Mouse (Mus musculus) G1E (cell line): Measurements from ENCODE around the gene Mphosph9. TPM values are rescaled to one million over a fixed set of nuclear protein-coding genes. Genes with fewer than 3 reads are reported as not detected.

Experiments used
- ATAC-seq: 2 replicates; pipeline ENCODE4 v1.8.0; 2016; ENCODE audit warnings: mild to moderate bottlenecking; ENCODE audit not compliant: insufficient number of reproducible peaks, poor library complexity, low FRiP score, severe bottlenecking; ENCODE audit errors: extremely low read depth
- DNase-seq: peaks from one replicate; pipeline ENCODE4 v3.0.0; 2012; ENCODE audit warnings: low spot score
- H3K27me3 ChIP-seq: 2 replicates; pipeline ENCODE4 v1.6.1; 2012; ENCODE audit warnings: mild to moderate bottlenecking, low read length, inconsistent platforms; ENCODE audit not compliant: insufficient read depth
- H3K36me3 ChIP-seq: replicated peaks from 2 replicates; pipeline ENCODE3; 2012; ENCODE audit warnings: mild to moderate bottlenecking, inconsistent platforms
- H3K4me1 ChIP-seq: 2 replicates; pipeline ENCODE4 v1.6.1; 2012; ENCODE audit warnings: low read depth, low read length, inconsistent platforms, mixed read lengths; ENCODE audit not compliant: insufficient read depth
- H3K4me3 ChIP-seq: 2 replicates; pipeline ENCODE4 v1.5.1; 2012; ENCODE audit warnings: low read depth, mild to moderate bottlenecking, inconsistent platforms, low read length, moderate library complexity, mixed read lengths
- H3K9me3 ChIP-seq: replicated peaks from 2 replicates; pipeline ENCODE4 v1.6.1; 2012; ENCODE audit warnings: inconsistent platforms
- CTCF ChIP-seq: IDR thresholded peaks from 2 replicates; pipeline ENCODE4 v1.5.1; 2012; ENCODE audit warnings: low read depth, low read length, inconsistent platforms, mixed read lengths
- GATA1 ChIP-seq: IDR thresholded peaks from 2 replicates; pipeline ENCODE4 v1.6.1; 2012; ENCODE audit warnings: borderline replicate concordance, low read length, inconsistent platforms, mixed read lengths
- GATA2 ChIP-seq: IDR thresholded peaks from 2 replicates; pipeline ENCODE4 v1.6.1; 2012; ENCODE audit warnings: low read depth, low read length, inconsistent platforms, borderline replicate concordance
- POLR2AphosphoS5 ChIP-seq: IDR thresholded peaks from 2 replicates; pipeline ENCODE4 v1.6.1; 2012; ENCODE audit warnings: low read depth, low read length, inconsistent platforms; ENCODE audit not compliant: insufficient replicate concordance
- TAL1 ChIP-seq: conservative IDR thresholded peaks from 2 replicates; pipeline ENCODE4 v1.6.1; 2012; ENCODE audit warnings: low read depth, low read length, inconsistent platforms, mixed read lengths
- polyA plus RNA-seq: library from polyadenylated mRNA; stranded (reverse); fragments of >175 nt; gene quantifications from 2 replicates; pipeline ENCODE4 v1.2.3, GENCODE M21; 2012
- total RNA-seq, 2 experiments: library from RNA; stranded (forward) in 1 of 2; stranded (reverse) in 1 of 2; fragments of 200-1000 nt in 1 of 2; fragments of >200 nt in 1 of 2; fragmentation: Nextera tagmentation in 1 of 2; gene quantifications; 2 replicates each; pipeline ENCODE4 v1.2.3; 2014 to 2017

The Mphosph9 gene
- total and polyA plus RNA-seq, 3 experiments, result 2.0 to 24.2 (median 23.2) TPM

GRCm38 (mm10) chr5:124215647-124216046 lies 112.1 kb downstream of the Mphosph9 start:
- H3K27me3 ChIP-seq, result no peaks in the 10 kb centered on the region
- ATAC-seq (no peak), DNase-seq (no peak)
- H3K4me1 ChIP-seq, result peaks cover 39% of the 10 kb centered on the region
- H3K4me3 ChIP-seq, result no peak overlapping the region
- H3K9me3 ChIP-seq, result no peaks in the 10 kb centered on the region
- H3K36me3 ChIP-seq, result peaks cover 73% of the 10 kb centered on the region
- TF ChIP-seq TAL1 (no peak), POLR2AphosphoS5 (no peak), GATA1 (no peak), GATA2 (no peak), CTCF (no peak)

- no peak for ATAC-seq
- H3K9me3 ChIP-seq, result no peaks in the 10 kb centered on the region
- no peaks in the 10 kb centered on the region for H3K27me3 ChIP-seq
- peaks cover 70% of the 10 kb centered on the region for H3K36me3 ChIP-seq
- H3K4me1 ChIP-seq, result peaks cover 49% of the 10 kb centered on the region
- TF ChIP-seq POLR2AphosphoS5, result no peak
- no peak for TF ChIP-seq GATA1
- TF ChIP-seq CTCF, result no peak
- TF ChIP-seq GATA2, result no peak
- no peak for TF ChIP-seq TAL1
- no peak for DNase-seq
- no peak overlapping the region for H3K4me3 ChIP-seq
Observed at GRCm38 (mm10) chr5:124214516-124215145, 113.1 kb downstream of the Mphosph9 start.

GRCm38 (mm10) chr5:124213588-124214469 lies 113.9 kb downstream of the Mphosph9 start:
- DNase-seq (no peak), ATAC-seq (no peak)
- peaks cover 67% of the 10 kb centered on the region for H3K36me3 ChIP-seq
- TF ChIP-seq POLR2AphosphoS5, result no peak
- TF ChIP-seq TAL1, result no peak
- no peak for TF ChIP-seq CTCF
- TF ChIP-seq GATA2, result no peak
- TF ChIP-seq GATA1, result no peak
- no peak overlapping the region for H3K4me3 ChIP-seq
- no peaks in the 10 kb centered on the region for H3K27me3 ChIP-seq
- no peaks in the 10 kb centered on the region for H3K9me3 ChIP-seq
- H3K4me1 ChIP-seq, result peaks cover 54% of the 10 kb centered on the region

GRCm38 (mm10) chr5:124211669-124212068 lies 116.1 kb downstream of the Mphosph9 start:
- H3K4me1 ChIP-seq, result peaks cover 65% of the 10 kb centered on the region
- H3K9me3 ChIP-seq, result no peaks in the 10 kb centered on the region
- H3K27me3 ChIP-seq, result no peaks in the 10 kb centered on the region
- no peak overlapping the region for H3K4me3 ChIP-seq
- TF ChIP-seq GATA2, result no peak
- TF ChIP-seq GATA1, result no peak
- peaks cover 72% of the 10 kb centered on the region for H3K36me3 ChIP-seq
- DNase-seq (no peak), ATAC-seq (no peak)

GRCm38 (mm10) chr5:124211234-124211633 lies 116.5 kb downstream of the Mphosph9 start:
- DNase-seq (no peak), ATAC-seq (no peak)
- TF ChIP-seq GATA1 (no peak), TAL1 (no peak), GATA2 (no peak), CTCF (no peak), POLR2AphosphoS5 (no peak)
- Histone ChIP-seq H3K27me3 (no peaks in the 10 kb centered on the region), H3K36me3 (peaks cover 74% of the 10 kb centered on the region), H3K4me3 (no peak overlapping the region), H3K9me3 (no peaks in the 10 kb centered on the region), H3K4me1 (peaks cover 69% of the 10 kb centered on the region)

GRCm38 (mm10) chr5:124210281-124211016 lies 117.3 kb downstream of the Mphosph9 start:
- TF ChIP-seq TAL1 (no peak), POLR2AphosphoS5 (no peak), GATA2 (no peak), GATA1 (no peak), CTCF (peak; percentile 24; the same call in 1 of the 2 replicates)
- DNase-seq (peak; percentile 73), ATAC-seq (peak; percentile 31; the same call in 1 of the 2 replicates)
- no peaks in the 10 kb centered on the region for H3K27me3 ChIP-seq
- peaks cover 70% of the 10 kb centered on the region for H3K36me3 ChIP-seq
- no peaks in the 10 kb centered on the region for H3K9me3 ChIP-seq
- peaks cover 73% of the 10 kb centered on the region for H3K4me1 ChIP-seq
- peak overlapping the region; percentile 56; the same call in 1 of the 2 replicates for H3K4me3 ChIP-seq
